Mouse (Mus musculus): Measurements from ENCODE around the gene Sema6b. TPM values are rescaled to one million over a fixed set of nuclear protein-coding genes. Genes with fewer than 3 reads are reported as not detected.
"Not testable (repeated sequence)": the region's sequence is repeated elsewhere in the genome, so short reads cannot be mapped to it uniquely, and the experiment has no call there.

Sema6b gene
- polyA plus RNA-seq, 1 experiment from 2014 or later, result 10.9 TPM

DNA sequence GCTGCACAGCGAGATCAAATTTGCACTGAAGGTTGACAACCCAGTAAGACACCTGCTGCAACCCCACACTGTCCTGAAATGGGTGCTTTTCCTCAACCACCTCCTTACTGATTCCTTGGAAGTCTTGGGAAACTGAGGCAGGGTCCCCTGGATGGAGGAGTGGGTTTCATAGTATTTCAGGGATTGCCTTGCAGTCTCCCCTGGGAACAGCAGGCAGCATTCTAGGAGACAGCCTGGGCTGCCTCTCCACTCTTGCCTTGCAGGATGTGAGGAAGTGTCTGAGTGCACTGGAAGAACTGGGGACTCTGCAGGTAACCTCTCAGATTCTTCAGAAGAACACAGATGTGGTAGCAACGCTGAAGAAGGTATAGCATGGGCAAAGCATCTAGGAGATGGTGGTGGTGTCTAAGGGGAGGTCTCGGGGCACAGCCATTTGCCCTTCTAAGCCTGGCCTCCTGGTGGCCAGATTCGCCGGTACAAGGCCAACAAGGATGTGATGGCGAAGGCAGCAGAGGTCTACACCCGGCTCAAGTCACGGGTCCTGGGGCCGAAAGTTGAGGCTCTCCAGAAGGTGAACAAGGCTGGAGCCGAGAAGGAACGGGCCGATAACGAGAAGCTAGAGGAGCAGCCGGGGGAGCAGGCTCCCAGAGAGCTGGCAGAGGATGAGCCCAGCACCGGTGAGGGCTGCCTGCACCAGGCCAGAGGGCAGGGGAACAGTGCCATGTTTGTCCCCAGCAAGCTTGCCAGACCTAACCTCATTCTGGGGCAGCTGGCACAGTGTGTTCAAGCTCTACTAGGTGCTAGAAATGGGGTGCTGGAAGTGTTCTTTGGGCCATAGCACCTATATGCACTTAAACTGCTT, 41.2 kb downstream of the Sema6b start:
- H3K4me3 ChIP-seq, result no peak overlapping the region
- 92% methylated on average over 15 of the region's 15 CpGs for WGBS
- no peaks in the 10 kb centered on the region for H3K9me3 ChIP-seq
- no peak overlapping the region for H3K9ac ChIP-seq
- no peak for ATAC-seq (ENCODE audit: low read depth)
- no peak overlapping the region for H3K4me2 ChIP-seq
- no peaks in the 10 kb centered on the region for H3K27me3 ChIP-seq
- H3K36me3 ChIP-seq, result peaks cover 98% of the 10 kb centered on the region
- no peak overlapping the region for H3K27ac ChIP-seq (replicated peaks)
- no peaks in the 10 kb centered on the region for H3K4me1 ChIP-seq (replicated peaks)

DNA sequence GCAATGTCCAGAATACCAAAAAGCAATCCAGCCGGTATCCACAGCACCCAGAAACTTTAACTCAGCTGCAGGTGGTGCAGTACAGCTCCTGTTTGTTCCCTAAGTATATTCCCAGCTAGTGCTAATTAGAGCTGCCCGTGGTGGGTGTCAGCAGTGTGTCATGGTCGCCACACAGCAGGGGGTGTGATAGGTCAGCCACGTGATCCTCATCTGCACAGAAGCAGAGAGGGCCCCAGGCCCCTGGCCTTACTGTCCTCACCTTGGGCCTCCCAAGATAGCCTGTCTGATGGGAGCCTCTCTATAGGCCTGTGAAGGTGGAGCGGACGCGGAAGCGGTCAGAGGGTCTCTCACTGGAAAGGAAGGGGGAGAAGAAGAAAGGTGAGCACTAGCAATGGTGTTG, 42.0 kb downstream of the Sema6b start:
- WGBS, result 93% methylated on average over 8 of the region's 8 CpGs
- Histone ChIP-seq H3K4me1 (replicated peaks) (no peaks in the 10 kb centered on the region), H3K4me3 (no peak overlapping the region), H3K36me3 (peaks cover 95% of the 10 kb centered on the region), H3K27me3 (no peaks in the 10 kb centered on the region), H3K9ac (no peak overlapping the region), H3K27ac (replicated peaks) (no peak overlapping the region), H3K4me2 (no peak overlapping the region), H3K9me3 (no peaks in the 10 kb centered on the region)
- no peak for ATAC-seq (ENCODE audit: low read depth)

DNA sequence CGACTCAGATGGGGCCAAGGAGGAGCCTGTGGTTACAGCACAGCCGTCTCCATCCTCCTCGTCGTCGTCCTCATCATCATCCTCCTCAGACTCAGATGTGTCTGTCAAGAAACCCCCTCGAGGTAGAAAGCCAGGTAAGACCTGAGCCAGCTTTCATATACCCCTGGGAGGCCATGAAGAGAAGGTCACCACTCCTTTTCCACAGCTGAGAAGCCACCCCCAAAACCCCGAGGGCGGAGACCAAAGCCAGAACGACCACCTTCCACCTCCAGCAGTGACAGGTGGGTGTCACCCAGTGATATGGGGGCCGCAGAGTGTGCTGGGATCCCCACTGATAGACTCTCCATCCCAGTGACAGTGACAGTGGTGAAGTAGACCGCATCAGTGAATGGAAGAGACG, 43.3 kb downstream of the Sema6b start:
- Histone ChIP-seq H3K4me1 (replicated peaks) (no peaks in the 10 kb centered on the region), H3K36me3 (peaks cover 89% of the 10 kb centered on the region), H3K4me3 (no peak overlapping the region), H3K9me3 (no peaks in the 10 kb centered on the region), H3K27me3 (no peaks in the 10 kb centered on the region), H3K27ac (replicated peaks) (no peak overlapping the region), H3K9ac (no peak overlapping the region), H3K4me2 (no peak overlapping the region)
- ATAC-seq (ENCODE audit: low read depth), result no peak
- 91% methylated on average over 12 of the region's 12 CpGs for WGBS

DNA sequence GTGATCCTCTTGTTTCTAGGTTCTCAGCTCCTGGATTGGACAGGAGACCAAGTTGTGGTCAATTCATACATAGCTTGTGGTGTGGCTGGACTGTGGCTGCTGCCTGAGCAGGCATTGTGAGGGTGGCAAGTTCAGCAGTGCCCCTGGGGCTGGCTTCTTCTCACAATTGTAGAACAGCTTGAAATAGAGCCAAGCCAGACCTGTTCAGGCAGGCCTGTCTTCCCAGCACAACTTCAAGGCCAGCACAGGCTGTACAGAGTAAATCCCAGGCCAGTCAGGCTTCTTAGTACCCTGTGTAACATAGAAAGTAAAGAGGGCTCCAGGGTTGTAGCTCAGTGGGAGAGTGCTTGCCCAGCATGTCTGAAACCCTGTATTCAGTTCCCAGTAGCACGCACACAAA, 47.3 kb downstream of the Sema6b start:
- no peak for ATAC-seq (ENCODE audit: low read depth)
- 100% methylated on average over 1 of the region's 1 CpGs for WGBS
- H3K36me3 ChIP-seq, result peaks cover 65% of the 10 kb centered on the region

DNA sequence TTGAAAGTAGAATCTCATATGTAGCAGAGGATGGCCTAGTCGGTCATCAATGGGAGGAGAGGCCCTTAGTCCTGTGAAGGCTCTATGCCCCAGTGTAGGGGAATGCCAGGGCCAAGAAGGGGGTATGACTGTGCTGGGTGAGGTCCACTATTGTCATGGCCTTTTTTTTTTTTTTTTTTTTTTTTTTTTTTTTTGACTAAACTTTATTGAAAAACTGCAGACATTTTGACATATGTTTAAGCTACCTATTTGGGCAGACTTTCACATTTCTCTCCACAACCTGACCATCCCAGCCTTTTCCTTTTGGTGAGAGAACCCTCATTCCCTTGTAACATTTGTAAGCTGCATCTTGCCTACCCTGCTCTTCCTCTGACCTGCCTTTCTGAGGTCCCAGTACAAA, 47.8 kb downstream of the Sema6b start:
- H3K9me3 ChIP-seq, result no peaks in the 10 kb centered on the region
- H3K9ac ChIP-seq, result no peak overlapping the region
- H3K36me3 ChIP-seq, result peaks cover 63% of the 10 kb centered on the region
- no peak overlapping the region for H3K4me2 ChIP-seq
- no peak overlapping the region for H3K4me3 ChIP-seq
- H3K27me3 ChIP-seq, result no peaks in the 10 kb centered on the region
- 87% methylated on average over 1 of the region's 1 CpGs for WGBS
- H3K27ac ChIP-seq (replicated peaks), result no peak overlapping the region
- no peaks in the 10 kb centered on the region for H3K4me1 ChIP-seq (replicated peaks)
- ATAC-seq (ENCODE audit: low read depth), result no peak

More for the DNA sequence above, 47.3 kb downstream of the Sema6b start:
- H3K27ac ChIP-seq (replicated peaks), result no peak overlapping the region
- H3K9me3 ChIP-seq, result no peaks in the 10 kb centered on the region
- no peak overlapping the region for H3K4me2 ChIP-seq
- H3K27me3 ChIP-seq, result no peaks in the 10 kb centered on the region
- peak overlapping the region; percentile 31; the same call in 1 of the 2 replicates for H3K9ac ChIP-seq
- H3K4me1 ChIP-seq (replicated peaks), result no peaks in the 10 kb centered on the region
- no peak overlapping the region for H3K4me3 ChIP-seq

DNA sequence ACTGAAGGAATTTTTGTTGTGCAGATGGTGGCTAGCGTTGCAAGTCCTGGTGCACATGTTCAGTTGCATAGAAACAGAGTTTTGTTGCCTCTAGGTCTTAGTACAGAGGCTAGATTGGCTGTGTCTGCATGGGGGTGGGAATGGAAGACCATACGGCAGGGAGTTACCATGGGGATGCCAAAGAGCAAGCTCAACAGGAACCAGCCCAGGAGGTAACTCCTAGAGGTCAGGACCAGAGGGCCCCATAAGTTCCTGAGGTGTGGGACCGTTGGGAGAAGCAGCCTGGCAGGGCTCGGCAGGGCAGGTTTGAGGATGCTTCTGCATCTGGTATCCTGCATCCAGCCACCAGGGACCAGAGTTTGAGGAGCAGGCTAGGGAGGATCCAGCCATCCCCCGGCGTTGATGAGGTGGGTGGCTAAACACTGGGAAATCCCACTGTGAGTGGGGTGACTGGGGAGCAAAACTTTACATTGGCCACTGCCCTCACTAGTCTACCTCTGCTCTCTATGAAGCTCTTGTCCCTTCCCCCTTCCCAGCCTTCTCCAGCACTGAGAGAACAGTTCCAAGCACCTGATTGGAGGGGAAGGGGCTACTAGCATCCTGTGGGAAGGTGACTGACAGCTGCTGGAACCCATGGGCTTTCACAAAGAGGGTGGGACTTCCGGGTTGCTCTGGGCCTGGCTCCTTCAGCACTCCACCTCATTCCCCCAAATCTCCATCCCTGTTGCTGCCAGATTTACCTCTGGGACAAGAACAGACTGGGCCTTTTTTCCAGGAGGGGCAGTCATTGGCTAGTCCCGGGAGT, 59.2 kb downstream of the Sema6b start:
- peak overlapping the region; percentile 84 for H3K4me3 ChIP-seq
- H3K36me3 ChIP-seq, result peaks cover 34% of the 10 kb centered on the region
- no peaks in the 10 kb centered on the region for H3K9me3 ChIP-seq
- 9% methylated on average over 8 of the region's 8 CpGs for WGBS
- H3K4me1 ChIP-seq (replicated peaks), result peaks cover 32% of the 10 kb centered on the region
- H3K27ac ChIP-seq (replicated peaks), result peak overlapping the region; percentile 52; the same call in 1 of the 2 replicates
- peak overlapping the region; percentile 95 for H3K9ac ChIP-seq
- ATAC-seq (ENCODE audit: low read depth), result peak; percentile 24
- H3K27me3 ChIP-seq, result no peaks in the 10 kb centered on the region
- peak overlapping the region; percentile 100 for H3K4me2 ChIP-seq

DNA sequence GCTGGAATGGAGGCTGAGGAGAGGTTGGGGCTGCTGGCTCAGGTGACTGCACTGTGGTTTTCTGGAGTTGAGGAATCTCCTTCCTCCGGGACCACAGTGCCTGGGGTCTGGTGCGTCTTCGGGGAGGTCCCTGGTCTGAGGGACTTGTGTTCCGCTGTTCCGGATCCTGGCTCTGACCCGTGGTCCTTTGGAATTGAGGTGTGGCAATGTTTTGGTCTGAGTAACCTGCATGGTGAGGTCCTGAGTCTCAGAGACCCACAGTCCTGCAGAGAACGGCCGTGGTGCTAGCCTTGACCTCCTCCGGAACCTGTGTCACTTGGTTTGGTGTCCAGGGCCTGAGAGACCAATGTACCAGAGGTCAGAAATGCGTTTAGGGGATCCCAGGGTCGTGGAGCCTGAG, 60.2 kb downstream of the Sema6b start:
- H3K27me3 ChIP-seq, result no peaks in the 10 kb centered on the region
- peaks cover 27% of the 10 kb centered on the region for H3K36me3 ChIP-seq
- WGBS, result 1% methylated on average over 11 of the region's 11 CpGs
- H3K9me3 ChIP-seq, result no peaks in the 10 kb centered on the region
- no peak for ATAC-seq (ENCODE audit: low read depth)
- peak overlapping the region; percentile 84 for H3K4me3 ChIP-seq
- H3K4me2 ChIP-seq, result peak overlapping the region; percentile 100
- H3K4me1 ChIP-seq (replicated peaks), result peaks cover 40% of the 10 kb centered on the region
- H3K27ac ChIP-seq (replicated peaks), result peak overlapping the region; percentile 72
- peak overlapping the region; percentile 95 for H3K9ac ChIP-seq

DNA sequence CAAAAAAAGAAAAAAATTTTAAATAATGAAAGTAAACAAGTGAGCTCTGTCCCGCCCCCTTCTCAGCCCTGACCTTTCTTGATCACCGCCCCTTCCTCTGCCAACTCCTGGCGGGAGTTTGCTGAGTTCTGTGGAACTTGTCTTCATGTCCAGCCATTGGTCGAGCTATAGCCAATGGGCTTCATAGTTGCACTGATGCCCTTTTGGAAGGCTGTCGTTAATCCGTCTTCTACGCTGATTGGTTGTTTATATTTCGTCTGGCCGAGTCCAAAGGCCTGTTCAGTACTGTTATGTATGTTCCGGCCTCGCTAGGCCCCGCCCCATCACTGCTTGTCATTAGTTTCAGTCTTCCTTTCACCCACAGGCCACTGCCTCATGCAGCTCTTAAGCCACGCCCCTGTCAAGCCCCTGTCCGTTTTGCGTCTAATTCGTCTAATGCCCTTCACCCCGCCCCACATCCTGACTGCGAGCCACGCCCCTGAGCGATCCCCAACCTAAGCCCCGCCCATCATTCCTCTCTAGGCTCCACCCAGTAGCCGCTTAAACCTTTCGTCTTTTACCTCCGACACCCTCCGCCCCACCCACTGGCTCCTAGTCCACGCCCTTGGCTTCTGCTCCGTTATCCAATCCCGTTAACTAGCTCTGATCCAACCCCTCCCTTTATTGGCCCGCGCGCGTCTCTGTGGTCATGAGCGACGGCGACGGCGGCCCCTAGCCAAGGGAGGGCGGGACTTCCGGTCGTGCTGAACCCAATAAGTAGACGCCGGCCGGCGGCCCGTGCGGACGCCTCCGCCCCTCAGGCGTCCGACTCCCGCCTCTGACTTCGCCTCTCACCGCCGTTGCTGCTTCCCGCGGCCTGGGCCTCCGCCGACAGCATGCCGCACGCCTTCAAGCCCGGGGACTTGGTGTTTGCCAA, 61.0 kb downstream of the Sema6b start, which contains the start of gene Hdgfl2:
Hdgfl2 (plus strand) TSS at position 755 of the 916 bp plus-strand sequence.
- Histone ChIP-seq H3K9ac (peak within 1 kb of the TSS; percentile 95), H3K36me3 (peaks cover 19% of the 10 kb centered on the region), H3K4me2 (peak within 1 kb of the TSS; percentile 100), H3K27ac (replicated peaks) (peak within 1 kb of the TSS; percentile 72), H3K27me3 (no peaks in the 10 kb centered on the region), H3K4me1 (replicated peaks) (peaks cover 43% of the 10 kb centered on the region), H3K9me3 (no peaks in the 10 kb centered on the region), H3K4me3 (peak within 1 kb of the TSS; percentile 84)
- ATAC-seq (ENCODE audit: low read depth), result peak; percentile 95
- 0% methylated on average over 60 of the region's 61 CpGs for WGBS

DNA sequence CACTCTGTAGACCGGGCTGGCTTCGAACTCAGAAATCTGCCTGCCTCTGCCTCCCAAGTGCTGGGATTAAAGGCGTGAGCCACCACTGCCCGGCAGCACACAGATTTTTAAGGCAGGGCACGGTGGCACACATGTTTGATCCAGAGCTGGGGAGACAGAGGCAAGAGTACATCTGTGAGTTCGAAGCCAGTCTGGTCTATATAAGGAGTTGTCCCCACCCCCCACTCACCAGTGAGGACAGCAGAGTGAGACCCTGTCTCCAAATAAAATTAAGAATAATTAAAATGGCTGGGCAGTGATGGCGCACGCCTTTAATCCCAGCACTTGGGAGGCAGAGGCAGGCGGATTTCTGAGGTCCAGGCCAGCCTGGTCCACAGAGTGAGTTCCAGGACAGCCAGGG, 61.8 kb downstream of the Sema6b start:
- Histone ChIP-seq H3K27ac (replicated peaks) (peak overlapping the region; percentile 50; the same call in 1 of the 2 replicates), H3K4me1 (replicated peaks) (peaks cover 51% of the 10 kb centered on the region), H3K4me2 (peak overlapping the region; percentile 40), H3K4me3 (peak overlapping the region; percentile 84), H3K36me3 (peaks cover 16% of the 10 kb centered on the region)
- WGBS, result 64% methylated on average over 9 of the region's 9 CpGs
- not testable (repeated sequence) for H3K9me3 ChIP-seq; H3K27me3 ChIP-seq; ATAC-seq (ENCODE audit: low read depth); H3K9ac ChIP-seq

DNA sequence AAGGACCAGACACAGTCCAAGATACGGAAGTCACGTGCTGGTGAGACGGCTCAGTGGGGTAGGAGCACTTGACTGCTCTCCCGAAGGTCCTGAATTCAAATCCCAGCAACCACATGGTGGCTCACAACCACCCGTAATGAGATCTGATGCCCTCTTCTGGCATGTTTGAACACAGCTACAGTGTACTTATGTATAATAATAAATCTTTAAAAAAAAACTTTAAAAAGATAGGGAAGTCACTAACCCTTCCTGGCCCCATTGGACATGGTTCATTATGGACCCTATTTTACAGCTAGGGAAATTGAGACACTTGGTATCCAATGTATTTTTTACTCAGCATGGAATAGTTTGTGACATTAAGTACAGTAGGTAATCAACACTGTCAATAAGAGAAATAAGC, 62.6 kb downstream of the Sema6b start:
- Histone ChIP-seq H3K27ac (replicated peaks) (no peak overlapping the region), H3K4me3 (no peak overlapping the region), H3K27me3 (no peaks in the 10 kb centered on the region), H3K4me2 (no peak overlapping the region), H3K9ac (no peak overlapping the region), H3K4me1 (replicated peaks) (peaks cover 44% of the 10 kb centered on the region), H3K36me3 (peaks cover 16% of the 10 kb centered on the region), H3K9me3 (no peaks in the 10 kb centered on the region)
- no peak for ATAC-seq (ENCODE audit: low read depth)
- WGBS, result 92% methylated on average over 5 of the region's 5 CpGs

DNA sequence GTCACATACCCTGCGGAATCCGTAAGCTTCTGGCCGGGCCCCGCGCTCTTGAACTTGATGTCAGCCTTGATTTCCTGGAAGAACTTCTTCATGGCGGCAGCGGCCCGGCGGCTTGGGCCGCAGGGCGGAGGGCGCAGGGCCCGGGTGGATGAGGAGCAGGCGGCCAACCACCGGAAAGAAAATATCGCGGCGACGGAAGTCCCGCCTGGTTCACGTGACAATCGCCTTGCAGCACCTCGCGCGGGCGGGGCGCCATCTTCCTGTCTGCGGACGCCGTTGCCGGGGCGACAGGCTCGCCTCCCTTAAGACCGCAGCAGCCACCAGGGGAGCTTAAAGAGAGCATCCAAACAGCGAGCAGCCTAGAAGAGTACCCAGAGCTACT, 65.3 kb downstream of the Sema6b start, which contains the start of gene Ubxn6:
Ubxn6 (minus strand) TSS at position 202 of the 382 bp plus-strand sequence.
- WGBS, result under 1% methylated on average over 35 of the region's 35 CpGs
- Histone ChIP-seq H3K27ac (replicated peaks) (peak within 1 kb of the TSS; percentile 95), H3K27me3 (no peaks in the 10 kb centered on the region), H3K4me2 (peak within 1 kb of the TSS; percentile 82), H3K9me3 (no peaks in the 10 kb centered on the region), H3K4me1 (replicated peaks) (peaks cover 18% of the 10 kb centered on the region), H3K4me3 (peak within 1 kb of the TSS; percentile 84), H3K36me3 (peaks cover 38% of the 10 kb centered on the region), H3K9ac (peak within 1 kb of the TSS; percentile 90)
- ATAC-seq (ENCODE audit: low read depth), result peak; percentile 58
